Mouse (Mus musculus) spleen, postnatal 14 days (tissue): ENCODE data around the gene Rpl27.
"Not testable (repeated sequence)": the region's sequence is repeated elsewhere in the genome, so short reads cannot be mapped to it uniquely, and the experiment has no call there.

Source experiments
- DNase-seq, 2 experiments: peaks; one replicate each; pipeline ENCODE4 v3.0.0; 2021 to 2022; ENCODE audit warnings: low spot score in 2 of 2

Rpl27 gene

GRCm38 (mm10) chr11:101467477-101468262 is 25.6 kb downstream of the Rpl27 start:
- DNase-seq: no peak

GRCm38 (mm10) chr11:101468263-101468688 is 26.2 kb downstream of the Rpl27 start:
- DNase-seq: no peak

DNA sequence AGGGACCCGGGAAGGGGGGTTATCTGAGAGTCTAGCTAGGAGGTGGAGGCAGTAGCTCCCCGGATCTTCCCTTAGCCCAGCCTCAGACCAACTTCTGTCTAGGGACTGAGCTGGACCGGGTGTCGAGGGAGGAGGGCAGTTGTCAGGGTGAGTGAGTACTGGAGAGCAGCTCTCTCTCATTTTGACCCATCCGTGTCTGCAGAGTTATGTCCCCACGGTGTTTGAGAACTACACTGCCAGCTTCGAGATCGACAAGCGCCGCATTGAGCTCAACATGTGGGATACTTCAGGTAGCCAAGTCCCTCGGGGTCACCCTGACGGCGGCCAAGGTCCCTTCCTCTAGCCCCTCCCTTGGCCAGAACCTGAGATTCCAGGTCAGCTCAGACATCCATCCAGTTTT is 26.6 kb downstream of the Rpl27 start:
- no peak for DNase-seq

DNA sequence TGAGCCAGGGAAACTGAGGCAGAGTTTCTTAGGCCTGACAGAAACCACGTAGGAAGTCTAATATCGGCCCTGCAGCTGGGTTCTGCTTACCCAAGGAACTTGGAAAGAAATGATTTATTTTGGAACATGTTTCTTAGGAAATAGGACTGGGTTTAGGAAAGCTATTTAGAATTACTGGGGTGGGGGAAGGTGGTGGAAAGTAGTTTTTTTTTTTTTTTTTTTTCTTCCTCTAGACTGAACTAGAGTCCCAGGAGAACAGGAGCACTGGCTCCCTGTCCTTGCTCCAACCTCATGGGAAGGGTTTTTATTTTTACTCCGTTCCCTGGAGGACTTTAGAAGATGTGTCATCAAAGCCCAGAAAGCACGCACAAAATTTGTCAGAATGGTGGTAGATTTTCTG is 27.1 kb downstream of the Rpl27 start:
- DNase-seq: no peak

DNA sequence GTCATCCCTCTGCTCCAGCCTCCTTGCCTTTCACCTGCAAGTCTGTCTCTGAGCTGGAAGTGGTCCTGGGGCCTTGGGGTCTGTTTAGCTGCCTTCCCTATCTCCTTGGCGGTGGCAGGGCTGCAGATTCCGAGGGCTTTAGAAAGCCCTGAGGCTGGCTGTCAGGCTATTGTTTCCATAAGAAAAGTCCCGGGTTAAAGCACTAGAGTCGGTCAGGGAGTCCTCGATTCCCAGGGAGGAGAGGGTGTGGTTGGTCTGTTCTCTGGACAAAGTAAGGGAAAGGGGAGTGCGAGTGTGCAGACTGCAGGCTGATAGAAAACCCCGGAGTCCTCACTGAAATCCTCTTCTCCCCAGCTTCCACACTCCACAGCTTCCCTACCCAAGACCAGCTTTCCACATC is 28.1 kb downstream of the Rpl27 start:
- DNase-seq: no peak

DNA sequence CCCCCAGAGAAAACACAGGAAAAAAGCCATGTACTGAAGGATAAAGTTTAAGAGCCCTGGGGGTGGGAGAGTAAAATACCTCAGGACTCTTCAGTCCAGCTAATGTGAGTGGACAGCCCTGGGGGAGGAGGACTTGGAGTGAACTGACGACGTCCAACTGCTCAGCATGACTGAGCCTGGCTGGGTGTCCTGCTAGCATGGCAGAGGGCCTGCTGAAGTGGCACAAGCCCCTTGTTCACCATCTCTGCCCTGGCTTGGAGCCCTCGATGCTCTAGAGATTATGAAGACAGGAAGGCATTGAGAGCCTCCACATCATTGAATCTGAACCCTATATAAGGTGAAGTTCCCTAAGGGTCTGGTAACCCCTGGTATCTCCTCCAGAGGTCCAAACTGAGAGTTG is 29.8 kb downstream of the Rpl27 start:
- no peak for DNase-seq

GRCm38 (mm10) chr11:101472336-101472735 is 30.2 kb downstream of the Rpl27 start:
- DNase-seq: no peak

DNA sequence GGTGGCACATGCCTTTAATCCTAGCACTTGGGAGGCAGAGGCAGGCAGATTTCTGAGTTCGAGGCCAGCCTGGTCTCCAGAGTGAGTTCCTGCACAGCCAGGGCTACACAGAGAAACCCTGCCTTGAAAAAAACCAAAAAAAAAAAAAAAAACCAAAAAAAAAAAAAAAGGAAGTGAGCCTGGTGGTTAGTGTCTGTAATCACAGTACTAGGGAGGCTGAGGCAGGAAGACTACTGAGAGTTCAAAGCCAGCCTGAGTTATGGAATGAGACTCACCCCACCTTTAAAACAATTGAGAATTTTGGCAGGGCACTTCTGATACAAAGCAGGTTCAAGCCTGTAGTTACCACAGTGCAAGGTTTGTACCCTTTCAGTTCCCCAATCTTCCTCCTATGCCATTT is 31.6 kb downstream of the Rpl27 start:
- not testable (repeated sequence) for DNase-seq

DNA sequence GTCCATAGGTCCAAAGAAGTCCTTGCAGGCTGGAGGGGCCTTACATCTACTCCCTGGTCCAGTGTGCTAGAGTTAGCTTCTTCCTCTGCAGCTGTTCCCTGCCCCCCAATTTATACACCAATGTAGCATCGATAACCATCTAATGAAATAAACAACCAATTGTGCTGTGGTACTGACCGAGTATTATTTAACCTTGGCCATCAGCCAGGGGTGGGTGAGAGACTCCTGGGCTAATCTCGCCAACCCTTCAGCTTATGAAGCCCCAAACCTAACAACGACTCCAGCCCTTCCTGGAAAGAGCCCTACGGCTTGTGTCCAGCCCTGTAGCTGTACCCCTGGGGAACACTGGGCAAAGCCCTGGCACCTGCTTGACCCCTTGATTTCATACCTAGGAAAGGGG is 32.2 kb downstream of the Rpl27 start:
- DNase-seq: no peak

DNA sequence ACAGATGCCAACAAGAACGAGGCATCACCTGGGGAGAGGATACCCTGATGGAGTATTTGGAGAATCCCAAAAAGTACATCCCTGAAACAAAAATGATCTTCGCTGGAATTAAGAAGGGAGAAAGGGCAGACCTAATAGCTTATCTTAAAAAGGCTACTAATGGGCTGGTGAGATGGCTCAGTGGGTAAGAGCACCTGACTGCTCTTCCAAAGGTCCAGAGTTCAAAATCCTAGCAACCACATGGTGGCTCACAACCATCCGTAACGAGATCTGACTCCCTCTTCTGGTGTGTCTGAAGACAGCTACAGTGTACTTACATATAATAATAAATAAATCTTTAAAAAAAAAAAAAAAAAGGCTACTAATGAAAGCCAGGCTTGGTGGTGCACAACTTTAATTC is 34.3 kb downstream of the Rpl27 start:
- DNase-seq: not testable (repeated sequence)

DNA sequence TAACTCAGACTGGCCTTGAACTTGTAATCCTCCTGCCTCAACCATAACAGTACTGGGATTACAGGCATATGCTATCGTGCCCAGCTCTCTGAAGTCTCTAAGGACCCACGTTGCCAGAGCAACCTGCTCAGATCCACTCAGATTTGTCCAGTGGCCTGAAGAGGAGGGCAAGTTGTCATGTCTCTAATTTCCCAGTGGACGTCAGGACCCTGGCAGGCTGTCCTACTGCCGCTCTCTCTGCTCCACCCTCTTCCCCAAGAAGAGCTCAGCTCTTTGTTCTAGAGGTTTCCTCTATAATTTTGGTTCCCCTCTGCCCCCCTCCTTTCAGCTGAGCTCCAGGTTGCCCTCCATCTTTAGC is 35.1 kb downstream of the Rpl27 start:
- DNase-seq: no peak

GRCm38 (mm10) chr11:101477552-101478211 is 35.6 kb downstream of the Rpl27 start:
- DNase-seq: no peak

GRCm38 (mm10) chr11:101479171-101479635 is 37.1 kb downstream of the Rpl27 start:
- no peak for DNase-seq

GRCm38 (mm10) chr11:101480912-101481311 is 38.8 kb downstream of the Rpl27 start:
- no peak for DNase-seq

DNA sequence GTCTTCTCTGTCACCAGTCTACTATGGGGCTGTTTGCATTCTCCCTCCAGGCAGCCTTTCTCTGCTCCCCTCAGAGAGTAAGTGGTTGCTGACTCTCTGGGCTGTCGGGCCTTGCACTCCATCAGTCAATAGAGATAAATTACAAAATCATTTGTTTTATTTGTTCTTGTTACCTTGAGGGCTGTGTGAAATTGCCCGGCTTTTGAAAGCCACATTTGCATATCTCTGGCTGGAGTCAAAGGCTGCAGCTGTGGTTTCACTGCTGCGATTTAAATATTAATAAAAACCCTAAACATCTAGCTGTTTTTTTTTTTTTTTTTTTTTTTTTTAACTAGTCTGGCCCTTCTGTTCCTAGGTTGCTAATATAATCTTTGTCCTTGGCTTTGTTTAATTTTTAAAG is 41.7 kb downstream of the Rpl27 start:
- no peak for DNase-seq

DNA sequence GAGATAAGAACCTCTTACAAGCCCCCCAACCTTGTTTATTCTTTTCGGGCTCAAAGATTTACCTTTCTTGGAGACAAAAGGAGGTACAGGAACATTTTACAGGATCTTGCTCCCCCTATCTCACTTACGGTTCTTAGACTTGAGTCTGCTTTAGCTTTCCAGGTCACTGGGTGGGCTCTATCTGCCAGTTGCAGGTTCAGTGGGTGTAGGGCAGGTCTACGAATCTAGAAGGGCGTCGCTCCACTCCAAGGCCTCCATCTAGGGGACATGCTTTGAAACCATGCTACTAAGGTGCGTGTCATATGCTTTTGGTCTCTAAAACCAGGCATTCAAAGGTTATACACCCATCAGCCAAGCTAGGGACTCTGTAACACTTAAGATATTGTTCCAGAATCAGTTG is 42.1 kb downstream of the Rpl27 start:
- DNase-seq: no peak

DNA sequence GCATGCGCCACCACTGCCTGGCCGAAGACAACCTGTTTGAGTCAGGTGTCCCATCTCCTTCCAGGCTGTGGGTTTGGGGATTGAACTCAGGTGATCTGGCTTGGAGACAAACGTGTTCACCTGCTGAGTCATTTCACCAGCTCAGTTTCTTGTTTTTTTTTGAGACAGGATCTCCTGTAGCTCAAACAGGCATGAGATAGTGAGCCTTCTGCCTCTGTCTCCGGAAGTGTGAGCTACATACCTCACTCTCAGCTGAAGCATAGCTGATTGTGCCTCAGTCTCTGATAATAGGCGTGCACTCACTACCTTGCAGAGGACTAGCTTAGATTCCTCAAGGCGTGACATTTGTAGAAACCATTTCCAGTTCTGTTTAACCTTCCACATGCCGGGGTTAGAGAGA is 42.7 kb downstream of the Rpl27 start:
- DNase-seq: no peak

DNA sequence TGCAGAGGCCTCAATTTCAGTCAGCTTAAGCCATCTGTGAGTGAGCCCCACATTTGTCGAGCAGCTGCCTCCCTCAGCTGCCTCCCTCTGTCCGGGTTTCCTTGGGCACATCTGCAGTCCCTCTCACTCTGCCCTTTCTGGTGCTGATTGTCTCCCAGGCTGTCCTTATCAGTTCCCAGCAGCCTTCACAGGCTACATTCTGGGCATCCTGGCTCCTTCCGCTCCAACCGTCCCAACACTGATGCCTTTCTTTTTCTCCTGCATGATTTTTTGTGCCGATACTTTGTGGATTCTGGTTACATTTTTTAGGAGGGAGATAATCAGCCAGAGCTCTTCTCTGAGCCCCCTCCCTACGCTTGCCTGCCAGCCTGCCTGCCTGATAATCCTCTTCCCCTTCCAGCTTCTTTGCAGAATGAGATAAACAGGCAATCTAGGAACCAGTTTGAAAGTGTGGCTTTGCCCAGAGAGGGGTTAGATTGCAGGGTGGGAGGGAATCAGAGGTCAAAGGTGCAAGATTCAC is 43.5 kb downstream of the Rpl27 start:
- no peak for DNase-seq

- no peak for DNase-seq
These were observed 44.0 kb downstream of the Rpl27 start for GRCm38 (mm10) chr11:101486126-101486525.
